Mouse (Mus musculus): ENCODE results near the gene Hist3h2a.

Gene Hist3h2a

GRCm38 (mm10) chr11:58954420-58955142 lies at the start of gene Hist3h2a, which contains the start of gene Trim17:
Hist3h2a (plus strand) TSS chr11:58954685.
Trim17 (plus strand) TSS chr11:58954685.
- DNase-seq (ENCODE audit: extremely low read depth, low read depth, low spot score) = peak; percentile 75

- DNase-seq (ENCODE audit: extremely low read depth, low read depth, low spot score) = no peak
Observed at GRCm38 (mm10) chr11:58904838-58905237, 49.6 kb upstream of the Hist3h2a start.

DNA sequence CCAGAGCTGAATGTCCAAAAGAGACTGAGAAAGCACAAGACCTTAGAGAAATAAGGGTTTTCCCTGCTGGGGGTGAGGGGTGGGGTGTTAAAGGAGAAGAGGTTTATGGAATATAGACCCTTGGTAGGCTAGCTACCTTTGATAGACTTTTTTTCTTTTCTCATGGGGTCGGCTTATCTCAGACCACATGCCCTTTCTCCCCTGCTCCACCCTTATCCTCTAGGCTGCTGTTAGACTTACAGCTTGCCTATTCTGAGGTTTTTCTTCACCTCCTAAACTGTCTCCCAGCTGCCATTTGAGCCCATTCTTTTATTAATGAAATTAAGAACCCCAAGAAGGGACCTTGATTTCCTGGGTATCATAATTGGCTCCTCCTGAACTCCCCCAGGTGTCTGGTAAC lies 40.7 kb upstream of the Hist3h2a start:
- no peak for DNase-seq (ENCODE audit: extremely low read depth, low read depth, low spot score)

GRCm38 (mm10) chr11:58914461-58915028 lies 39.9 kb upstream of the Hist3h2a start:
- DNase-seq (ENCODE audit: extremely low read depth, low read depth, low spot score) = no peak

- no peak for DNase-seq (ENCODE audit: extremely low read depth, low read depth, low spot score)
Observed at GRCm38 (mm10) chr11:58916879-58917744, 37.4 kb upstream of the Hist3h2a start.

- no peak for DNase-seq (ENCODE audit: extremely low read depth, low read depth, low spot score)
Observed at GRCm38 (mm10) chr11:58917745-58918366, 36.6 kb upstream of the Hist3h2a start, which contains the start of gene Btnl10. Btnl10 (plus strand) TSS chr11:58917908.

GRCm38 (mm10) chr11:58918759-58919158 lies 35.7 kb upstream of the Hist3h2a start:
- no peak for DNase-seq (ENCODE audit: extremely low read depth, low read depth, low spot score)

DNA sequence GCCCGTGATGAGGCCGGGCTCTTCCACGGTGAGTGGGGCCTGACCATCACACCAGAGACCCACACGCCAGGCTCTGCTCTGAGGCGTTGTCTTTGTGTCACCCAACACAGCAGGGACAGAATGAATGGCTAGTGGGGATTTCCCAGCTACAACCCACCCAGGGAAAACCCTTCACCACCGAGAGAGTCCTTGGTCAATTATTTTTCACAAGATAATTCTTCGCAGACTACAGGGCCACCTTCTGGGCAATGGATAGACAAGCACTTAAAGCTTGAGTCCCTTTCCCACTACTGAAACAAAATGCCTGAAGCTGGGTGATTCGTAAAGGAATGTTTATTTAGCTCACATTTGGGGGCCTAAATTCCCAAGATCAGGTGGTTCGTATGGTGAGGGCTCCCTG lies 32.1 kb upstream of the Hist3h2a start:
- no peak for DNase-seq (ENCODE audit: extremely low read depth, low read depth, low spot score)

DNA sequence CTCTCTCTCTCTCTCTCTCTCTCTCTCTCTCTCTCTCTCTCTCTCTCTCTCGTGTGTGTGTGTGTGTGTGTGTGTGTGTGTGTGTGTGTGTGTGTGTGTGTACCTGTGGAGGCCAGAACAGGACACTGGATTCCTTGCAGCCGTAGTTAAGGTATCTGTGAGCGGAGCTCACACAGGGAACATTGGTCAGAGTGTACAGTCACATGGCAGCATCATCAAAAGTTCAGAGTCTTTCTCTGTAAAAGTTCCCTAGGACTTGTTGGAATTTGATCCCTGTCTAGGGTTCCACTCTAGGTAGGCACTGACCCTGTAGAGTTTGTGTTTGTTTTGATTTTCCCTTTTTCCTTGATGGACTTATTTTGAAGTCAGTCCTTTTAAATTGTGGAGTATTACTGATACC lies 27.8 kb upstream of the Hist3h2a start:
- DNase-seq (ENCODE audit: extremely low read depth, low read depth, low spot score) = no peak

DNA sequence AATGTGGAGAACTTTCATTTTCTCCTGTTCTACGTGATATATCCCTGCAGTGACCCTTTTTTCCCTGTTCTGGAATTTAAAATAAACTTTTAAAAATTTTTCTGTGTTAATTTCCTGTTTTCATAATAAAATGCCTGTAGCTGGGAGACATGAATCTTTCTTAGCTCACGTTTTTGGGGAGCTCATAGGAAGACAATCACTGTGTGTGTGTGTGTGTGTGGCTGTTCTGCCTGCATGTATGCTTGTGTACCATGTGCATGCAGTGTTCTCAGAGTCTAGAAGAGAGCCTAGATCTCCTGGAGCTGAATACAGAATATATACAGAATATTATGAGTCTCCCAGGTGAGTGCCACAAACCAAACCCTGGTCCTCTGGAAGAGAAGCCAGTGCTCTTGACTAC lies 27.4 kb upstream of the Hist3h2a start:
- no peak for DNase-seq (ENCODE audit: extremely low read depth, low read depth, low spot score)

DNA sequence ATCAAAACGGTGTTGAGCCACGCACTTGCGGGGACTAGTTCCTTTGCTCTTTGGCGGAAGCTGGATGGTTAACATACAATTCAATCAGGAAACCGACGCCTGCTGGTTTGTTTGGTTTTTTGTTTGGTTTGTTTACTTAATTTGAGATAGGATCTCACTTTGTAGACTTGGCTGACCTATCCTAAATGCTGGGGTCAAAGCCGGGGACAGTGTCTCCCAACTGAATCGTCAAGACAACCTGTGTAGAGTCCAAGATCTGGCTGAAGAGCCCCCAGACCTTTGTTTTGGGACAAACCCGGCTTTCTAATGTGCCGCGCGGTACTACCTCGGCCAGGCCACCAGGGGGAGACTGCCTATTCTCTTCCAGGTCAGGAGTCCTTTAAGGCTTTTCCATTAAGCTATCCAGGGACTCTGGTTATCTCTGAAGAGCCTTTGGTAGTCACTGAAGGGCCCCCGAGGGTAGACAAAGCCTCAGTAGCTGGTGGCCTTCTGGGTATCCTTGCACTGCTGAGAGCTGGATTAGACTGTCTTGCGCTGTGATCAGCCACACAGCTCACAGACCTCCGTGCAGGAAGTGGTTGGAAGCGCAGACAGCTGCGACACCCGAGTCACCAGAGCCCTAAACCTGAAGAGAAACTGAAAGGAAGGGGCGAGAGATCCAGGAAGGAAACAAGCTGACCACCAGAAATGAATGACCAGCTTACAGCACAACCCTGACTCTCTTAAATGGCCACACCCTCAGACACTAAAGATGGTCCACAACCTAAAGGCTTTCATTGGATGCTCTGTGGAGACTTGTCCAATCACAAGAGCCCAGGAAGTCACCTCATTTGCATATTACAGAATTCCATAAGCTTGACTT lies 26.5 kb upstream of the Hist3h2a start:
- no peak for DNase-seq (ENCODE audit: extremely low read depth, low read depth, low spot score)

- no peak for DNase-seq (ENCODE audit: extremely low read depth, low read depth, low spot score)
Observed at GRCm38 (mm10) chr11:58929055-58929454, 25.4 kb upstream of the Hist3h2a start.

- no peak for DNase-seq (ENCODE audit: extremely low read depth, low read depth, low spot score)
Observed at GRCm38 (mm10) chr11:58929641-58930040, 24.8 kb upstream of the Hist3h2a start.

DNA sequence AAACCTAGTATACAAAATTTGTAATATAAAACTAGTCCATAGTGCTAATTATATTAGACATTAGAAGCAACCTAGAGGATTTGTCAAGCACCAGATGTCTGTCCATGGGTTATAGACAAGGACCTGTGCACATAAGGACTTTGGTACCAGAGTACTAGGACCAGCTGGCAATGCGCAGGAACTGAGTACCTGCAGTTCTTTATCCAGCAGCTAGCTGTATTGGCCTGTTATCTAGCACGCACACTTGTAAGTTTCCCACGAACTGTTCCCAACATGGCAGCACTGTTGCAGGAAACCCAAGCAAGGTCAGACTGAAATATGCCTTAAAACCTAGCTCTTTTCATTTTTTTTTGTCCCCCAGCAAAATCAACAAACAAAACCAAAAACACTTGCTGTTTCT lies 24.2 kb upstream of the Hist3h2a start:
- DNase-seq (ENCODE audit: extremely low read depth, low read depth, low spot score) = no peak

GRCm38 (mm10) chr11:58931576-58931975 lies 22.9 kb upstream of the Hist3h2a start:
- no peak for DNase-seq (ENCODE audit: extremely low read depth, low read depth, low spot score)

DNA sequence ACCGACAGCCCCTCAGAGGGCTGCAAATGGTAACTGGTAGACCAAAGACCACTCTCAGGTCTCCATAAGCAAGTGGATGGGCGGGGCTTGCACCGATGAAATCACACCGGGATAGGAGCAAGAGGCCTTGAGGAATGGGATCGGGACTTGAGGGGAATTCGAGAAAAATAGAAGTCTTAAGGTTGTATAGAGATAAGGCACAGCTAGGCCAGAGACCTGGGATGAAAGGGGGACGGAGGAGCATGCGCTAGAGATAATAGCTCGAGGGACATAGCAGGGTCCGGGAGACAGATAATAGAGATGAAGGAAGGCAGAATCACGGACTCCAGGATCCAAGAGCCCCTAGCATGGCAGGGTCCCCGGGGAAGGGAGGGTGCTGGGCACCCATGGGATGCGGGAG lies 16.6 kb upstream of the Hist3h2a start:
- DNase-seq (ENCODE audit: extremely low read depth, low read depth, low spot score) = no peak

DNA sequence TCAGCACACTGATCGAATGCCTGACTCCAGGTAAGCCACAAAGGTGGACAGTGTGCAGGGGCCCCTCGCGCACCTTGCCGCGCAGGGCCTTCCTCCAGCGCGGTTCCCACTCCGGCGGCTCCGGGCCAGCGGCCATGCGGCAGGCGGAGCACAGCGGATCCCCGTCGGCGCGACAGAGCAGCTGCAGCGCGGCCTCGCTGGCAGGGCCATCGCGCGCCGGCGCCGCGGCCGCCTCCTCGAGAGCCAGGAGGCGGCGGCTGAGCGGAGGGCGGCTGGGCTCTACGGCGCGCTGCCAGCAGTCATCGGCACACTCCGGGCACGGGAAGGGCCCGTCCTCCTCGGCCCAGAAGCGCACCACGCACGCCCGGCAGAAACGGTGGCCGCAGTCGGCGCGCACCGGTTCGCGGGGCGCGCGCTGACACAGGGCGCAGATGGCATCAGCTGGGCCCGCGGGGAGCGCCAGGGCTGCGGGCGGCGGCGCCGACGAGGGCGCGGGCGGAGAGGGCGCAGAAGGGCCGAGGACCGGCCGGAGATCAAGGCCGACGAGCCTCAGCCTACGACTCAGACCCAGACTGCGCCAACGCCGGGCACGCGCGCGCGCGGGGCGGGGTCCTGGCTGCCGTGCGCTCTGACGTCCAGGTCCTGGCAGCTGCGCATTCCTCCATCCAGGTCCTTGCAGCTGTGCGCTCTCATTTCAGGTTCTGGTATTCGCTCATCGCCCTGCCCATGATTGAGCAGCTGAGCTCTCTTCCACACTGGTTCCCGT lies 16.0 kb upstream of the Hist3h2a start, which contains the start of gene Rnf187:
Rnf187 (minus strand) TSS at position 595 of the 766 bp plus-strand sequence.
- no peak for DNase-seq (ENCODE audit: extremely low read depth, low read depth, low spot score)

GRCm38 (mm10) chr11:58939088-58939439 lies 15.4 kb upstream of the Hist3h2a start:
- no peak for DNase-seq (ENCODE audit: extremely low read depth, low read depth, low spot score)

GRCm38 (mm10) chr11:58944136-58944535 lies 10.3 kb upstream of the Hist3h2a start:
- DNase-seq (ENCODE audit: extremely low read depth, low read depth, low spot score) = no peak

GRCm38 (mm10) chr11:58947306-58947705 lies 7.2 kb upstream of the Hist3h2a start:
- DNase-seq (ENCODE audit: extremely low read depth, low read depth, low spot score) = no peak
